Mouse (Mus musculus): ENCODE results near the gene AL607142.1. TPM values are rescaled to one million over a fixed set of nuclear protein-coding genes. Genes with fewer than 3 reads are reported as not detected.

The AL607142.1 gene
- not detected for total RNA-seq (2021)
- long read RNA-seq, experiment 1, result 0 reads
- long read RNA-seq, experiment 2, result 0 reads

- no peak for DNase-seq
Measured at GRCm38 (mm10) chr4:120064696-120065095, at the start of gene AL607142.1. AL607142.1 (plus strand) TSS chr4:120064996.

- no peak for DNase-seq
Measured at GRCm38 (mm10) chr4:120018426-120018825, 46.4 kb upstream of the AL607142.1 start.

GRCm38 (mm10) chr4:120022392-120022791, 42.4 kb upstream of the AL607142.1 start:
- no peak for DNase-seq

GRCm38 (mm10) chr4:120023221-120023840, 41.5 kb upstream of the AL607142.1 start:
- DNase-seq, result no peak

DNA sequence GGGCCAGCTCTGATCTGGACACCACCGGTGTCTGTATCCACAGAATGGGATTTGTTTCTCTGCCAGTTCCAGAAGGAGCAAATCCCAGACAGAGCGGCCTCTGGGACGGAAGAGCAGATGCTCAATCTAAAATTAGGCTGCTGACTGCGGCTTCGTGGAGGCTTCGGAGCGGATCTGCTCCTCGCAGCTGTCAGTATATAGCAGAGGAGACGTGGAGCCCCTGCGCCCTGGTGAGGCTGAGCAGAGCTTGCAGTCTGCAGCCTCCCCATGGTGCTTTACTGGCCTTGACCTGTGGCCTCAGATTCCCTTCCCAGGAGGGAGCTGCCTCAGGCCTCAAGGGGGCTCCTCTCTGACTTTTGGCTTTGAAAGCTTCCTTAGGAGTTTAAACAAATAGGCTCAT, 40.7 kb upstream of the AL607142.1 start:
- peak; percentile 29 for DNase-seq

DNA sequence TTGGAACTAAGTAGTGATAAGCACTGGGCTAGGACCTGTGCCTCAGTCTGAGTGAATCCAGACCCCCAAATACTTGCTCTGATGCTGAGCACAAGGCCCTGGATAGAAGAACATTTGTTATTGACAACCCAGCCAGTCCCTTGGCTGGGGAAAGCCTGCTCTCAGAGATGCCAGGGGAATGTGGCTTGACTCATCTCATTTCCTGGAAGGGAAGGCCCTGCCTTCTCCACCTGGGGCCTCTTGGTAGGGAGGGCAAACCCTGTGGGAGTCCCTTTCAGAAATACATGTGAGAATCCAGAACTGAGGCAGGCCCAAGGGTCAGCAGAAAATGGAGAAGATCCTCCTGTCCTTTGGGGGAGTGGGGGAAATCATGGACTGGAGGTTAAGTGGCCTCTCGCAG, 37.1 kb upstream of the AL607142.1 start:
- DNase-seq, result no peak

GRCm38 (mm10) chr4:120029937-120030336, 34.9 kb upstream of the AL607142.1 start:
- DNase-seq, result no peak

- DNase-seq, result peak; percentile 42
Measured at GRCm38 (mm10) chr4:120032320-120032983, 32.3 kb upstream of the AL607142.1 start.

DNA sequence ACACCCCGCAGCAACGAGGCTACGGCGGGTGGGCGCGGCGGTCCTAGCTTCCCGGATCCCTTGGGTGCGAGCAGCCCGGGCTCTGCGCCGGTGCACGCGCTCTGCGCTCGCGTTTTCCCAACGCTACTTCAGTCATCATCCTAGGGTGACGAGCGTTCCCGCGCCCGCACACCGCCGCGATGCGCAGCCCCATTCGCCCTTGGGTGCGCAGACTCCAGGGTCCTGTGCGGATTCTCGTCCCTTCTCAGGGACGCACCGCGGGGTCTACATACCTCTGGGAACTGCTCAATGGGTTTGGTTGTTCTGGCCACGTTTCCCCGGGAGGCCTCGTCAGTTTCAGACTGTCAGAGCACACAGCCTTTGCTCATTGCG, 31.8 kb upstream of the AL607142.1 start:
- peak; percentile 19 for DNase-seq

DNA sequence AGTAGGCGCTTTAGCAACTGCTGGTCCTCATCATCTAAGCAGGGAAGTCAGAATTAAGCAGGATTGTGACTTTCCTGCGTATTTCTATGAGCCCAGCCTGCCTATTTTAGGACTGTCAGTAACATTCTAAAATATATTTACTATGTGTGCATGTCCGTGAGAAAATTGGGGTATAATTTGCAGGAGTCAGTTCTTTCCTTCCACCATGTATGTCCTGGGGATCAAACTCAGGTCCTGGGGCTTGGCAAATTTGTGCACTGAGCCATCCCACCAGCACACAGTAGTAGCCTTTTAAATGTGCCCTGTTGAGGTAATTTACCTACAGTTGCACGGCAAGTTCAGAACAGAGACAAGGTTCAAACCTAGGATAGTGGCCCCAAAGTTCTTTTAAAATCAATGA, 28.5 kb upstream of the AL607142.1 start:
- DNase-seq, result no peak

DNA sequence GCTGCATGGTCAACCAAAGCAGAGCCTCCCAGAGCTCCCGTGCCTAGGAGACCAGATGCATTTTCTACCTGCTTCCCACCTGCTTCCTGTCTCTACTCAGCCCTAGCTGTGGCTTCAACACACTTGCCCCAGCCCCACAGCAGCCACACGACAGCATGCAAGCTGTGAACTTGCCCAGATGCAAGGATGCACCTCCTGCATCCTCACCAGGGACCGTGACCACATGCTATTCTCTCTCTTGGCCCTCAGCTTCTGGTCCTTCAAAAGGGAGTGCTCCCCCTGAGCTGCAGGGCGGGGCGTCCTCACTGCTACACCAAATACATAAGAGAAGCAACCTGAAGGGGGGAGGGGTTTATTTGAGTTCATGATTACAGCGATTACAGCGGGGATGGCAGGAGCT, 27.8 kb upstream of the AL607142.1 start:
- DNase-seq, result no peak

DNA sequence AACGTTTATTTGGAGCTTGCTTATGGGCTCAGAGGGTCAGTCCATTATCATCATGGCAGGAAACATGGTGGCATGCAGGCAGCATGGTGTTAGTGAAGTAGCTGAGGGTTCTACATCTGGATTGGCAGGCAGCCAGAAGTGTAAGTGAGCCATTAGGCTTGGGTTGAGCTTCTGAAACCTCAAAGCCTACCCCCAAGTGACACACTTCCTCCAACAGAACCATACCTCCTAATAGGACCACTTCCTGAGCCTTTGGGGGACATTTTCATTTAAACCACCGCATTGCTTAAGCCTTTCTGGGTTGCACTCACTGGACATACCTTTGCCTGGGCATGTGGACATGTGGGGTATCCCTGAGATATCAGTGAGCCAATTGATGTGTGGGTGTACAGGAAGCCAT, 23.3 kb upstream of the AL607142.1 start:
- DNase-seq, result no peak

DNA sequence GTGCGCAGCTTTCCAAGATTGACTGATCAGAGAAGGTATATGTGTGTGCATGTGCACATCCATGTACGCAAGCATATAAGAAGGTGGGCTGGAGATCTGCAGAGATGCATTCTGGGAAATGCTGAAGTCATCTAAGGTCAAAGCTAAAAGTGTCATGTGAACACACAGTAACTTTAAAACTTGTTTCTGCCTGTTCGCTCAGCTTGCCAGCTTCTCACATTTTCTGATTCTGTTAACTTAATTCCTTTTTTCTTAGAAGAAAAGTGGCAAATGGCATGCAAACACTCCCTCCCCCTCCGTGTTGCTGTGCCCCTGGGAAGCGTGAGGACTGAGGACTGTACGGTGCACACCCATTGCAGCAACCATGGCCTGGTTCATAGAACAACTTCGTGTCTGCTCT, 22.3 kb upstream of the AL607142.1 start:
- no peak for DNase-seq

- DNase-seq, result no peak
Measured at GRCm38 (mm10) chr4:120044612-120045011, 20.2 kb upstream of the AL607142.1 start.

DNA sequence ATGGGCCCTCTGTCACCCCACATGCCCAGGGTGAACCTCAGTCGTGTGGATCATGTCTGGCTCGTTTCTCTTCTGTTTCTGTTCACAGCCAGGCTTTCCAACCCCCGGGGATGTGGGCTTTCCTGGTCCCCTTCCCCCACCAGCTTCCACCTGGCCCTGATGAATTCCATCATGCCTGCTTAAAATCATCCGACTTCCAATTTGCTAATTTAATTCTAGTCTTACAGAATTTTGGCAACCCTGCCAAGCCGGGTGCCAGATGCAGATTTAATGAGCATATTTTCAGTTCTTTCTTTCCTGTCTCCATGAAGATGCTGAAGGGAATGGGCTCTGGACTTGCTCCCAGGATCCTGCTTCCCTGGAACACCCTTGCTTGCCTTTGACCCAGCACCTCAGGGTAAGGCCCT, 19.7 kb upstream of the AL607142.1 start:
- no peak for DNase-seq

GRCm38 (mm10) chr4:120045871-120046270, 18.9 kb upstream of the AL607142.1 start:
- DNase-seq, result no peak

DNA sequence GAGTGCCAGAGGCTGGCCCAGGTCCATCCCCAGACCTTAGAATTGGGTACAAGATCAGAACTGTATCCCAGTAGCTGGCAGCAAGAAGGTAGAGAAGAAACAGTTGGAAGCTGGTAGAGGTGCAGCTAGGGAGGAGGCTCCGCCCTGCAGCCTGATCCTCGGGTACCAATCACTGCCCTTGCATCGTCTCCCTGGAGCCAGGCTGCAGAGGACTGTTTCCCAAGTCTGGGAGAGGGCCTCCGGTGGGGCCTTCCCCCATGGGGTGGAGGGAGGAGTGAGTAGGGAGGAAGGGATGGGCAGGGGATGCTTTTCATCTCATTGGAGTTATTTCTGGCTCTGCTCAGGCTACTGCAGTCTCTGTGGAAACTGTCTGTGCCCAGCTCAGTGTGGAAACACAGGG, 17.7 kb upstream of the AL607142.1 start:
- no peak for DNase-seq

- DNase-seq, result no peak
Measured at GRCm38 (mm10) chr4:120048274-120048673, 16.5 kb upstream of the AL607142.1 start.

- no peak for DNase-seq
Measured at GRCm38 (mm10) chr4:120049857-120050256, 14.9 kb upstream of the AL607142.1 start.

DNA sequence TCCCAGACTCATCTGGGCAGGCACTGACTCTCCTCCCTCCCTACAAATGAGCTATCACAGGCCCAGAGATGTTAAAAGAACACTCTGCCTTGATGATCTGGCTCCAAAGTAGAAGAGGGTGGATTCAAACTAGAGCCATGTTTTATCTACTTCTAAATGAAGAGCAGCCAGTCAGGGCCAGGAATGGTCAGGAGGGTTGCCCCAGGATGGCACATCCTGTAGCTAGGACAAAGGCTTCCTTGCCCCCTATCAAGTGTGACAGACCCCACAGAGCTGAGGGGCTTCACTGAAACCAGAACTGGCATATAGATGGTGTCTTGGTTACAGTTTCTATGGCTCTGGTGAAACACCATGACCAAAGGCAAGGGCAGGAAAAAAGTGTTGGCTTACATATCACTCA, 12.3 kb upstream of the AL607142.1 start:
- DNase-seq, result no peak

GRCm38 (mm10) chr4:120053026-120054005, 11.5 kb upstream of the AL607142.1 start:
- no peak for DNase-seq

DNA sequence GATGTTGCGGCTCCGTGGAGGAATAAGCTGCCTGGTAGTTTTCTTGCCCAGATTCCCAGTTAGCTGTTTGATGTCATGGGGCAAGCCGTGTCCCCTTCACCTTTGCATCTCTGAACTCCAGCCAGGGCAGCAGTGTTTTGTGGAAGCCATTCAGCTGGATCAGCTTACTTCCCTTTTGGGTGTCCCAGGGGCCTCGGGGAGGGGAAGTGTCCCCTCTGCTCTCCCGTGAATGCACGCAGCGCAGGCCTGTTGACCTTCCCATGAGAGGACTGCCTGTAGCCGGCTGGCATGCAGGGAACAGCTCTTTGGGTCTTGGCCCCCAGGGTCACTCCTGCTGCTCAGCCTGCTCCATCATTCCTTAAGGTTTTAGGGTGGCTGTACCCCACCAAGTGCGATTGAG, 10.7 kb upstream of the AL607142.1 start:
- no peak for DNase-seq

- no peak for DNase-seq
Measured at GRCm38 (mm10) chr4:120056451-120056850, 8.3 kb upstream of the AL607142.1 start.

Measured in gastrocnemius, postnatal 25 days (tissue).